Mouse (Mus musculus) MEL-GATA-1-ER (cell line): Measurements from ENCODE around the gene Lgals7.
A peak's percentile ranks its signal among the peaks of the same experiment; 100 is the strongest.

Source experiments
- DNase-seq: peaks from one replicate; pipeline ENCODE4 v3.0.0-alpha.2; 2012; ENCODE audit warnings: low read depth; ENCODE audit errors: extremely low read depth

The Lgals7 gene

DNA sequence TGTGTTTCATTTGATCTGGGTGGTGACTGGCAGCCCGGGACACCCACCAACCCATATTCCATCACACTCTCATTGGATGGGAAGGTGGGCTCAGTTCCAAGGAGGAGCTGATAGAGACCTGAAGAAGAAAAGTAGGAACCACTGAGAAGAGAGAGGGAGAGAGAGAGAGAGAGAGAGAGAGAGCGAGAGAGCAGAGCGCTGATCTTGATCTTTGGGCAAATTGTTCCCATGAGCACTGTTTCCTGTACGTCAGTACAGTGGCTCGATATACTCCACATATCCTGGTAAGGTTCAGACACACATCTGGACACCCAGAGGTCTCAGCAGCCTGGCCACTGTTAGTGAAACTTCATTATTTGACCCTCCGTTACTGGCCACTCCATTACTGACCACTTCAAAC, at the start of gene Lgals7:
Gene Lgals7 (plus strand): TSS at position 314 of the 400 bp plus-strand sequence.
- DNase-seq: no peak

DNA sequence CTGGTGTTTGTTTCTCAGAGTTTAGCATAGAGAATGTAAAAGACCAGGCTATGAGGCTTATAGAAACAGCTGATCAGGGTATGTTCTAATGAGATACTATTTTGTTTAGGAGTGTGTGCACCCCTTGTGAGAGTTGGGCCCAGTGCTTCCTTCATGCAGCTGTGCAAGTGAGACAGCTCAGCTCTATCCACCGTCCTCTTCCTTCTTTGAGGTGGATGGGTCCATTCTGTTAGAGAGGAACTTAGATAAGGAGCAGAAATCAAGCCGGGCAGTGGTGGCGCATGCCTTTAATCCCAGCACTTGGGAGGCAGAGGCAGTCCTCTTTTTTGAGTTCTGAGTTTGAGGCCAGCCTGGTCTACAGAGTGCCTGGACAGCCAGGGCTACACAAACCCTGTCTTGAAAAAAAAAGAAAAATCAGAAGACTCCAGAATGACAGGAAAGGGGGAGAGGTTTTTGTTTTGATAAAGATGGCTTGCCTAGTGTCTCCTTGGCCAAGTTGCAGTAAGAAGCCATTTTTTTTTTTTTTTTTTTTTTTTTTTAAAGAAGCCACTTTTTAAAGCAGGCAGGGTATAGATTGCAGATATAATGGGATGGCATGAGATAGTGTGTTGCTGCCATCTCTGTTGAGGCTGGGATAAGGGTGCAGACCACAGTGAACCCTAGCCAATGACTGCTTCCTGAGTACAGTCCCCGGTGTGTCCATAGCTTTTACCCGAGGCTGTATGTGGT, 49.2 kb upstream of the Lgals7 start:
- peak; percentile 67 for DNase-seq

DNA sequence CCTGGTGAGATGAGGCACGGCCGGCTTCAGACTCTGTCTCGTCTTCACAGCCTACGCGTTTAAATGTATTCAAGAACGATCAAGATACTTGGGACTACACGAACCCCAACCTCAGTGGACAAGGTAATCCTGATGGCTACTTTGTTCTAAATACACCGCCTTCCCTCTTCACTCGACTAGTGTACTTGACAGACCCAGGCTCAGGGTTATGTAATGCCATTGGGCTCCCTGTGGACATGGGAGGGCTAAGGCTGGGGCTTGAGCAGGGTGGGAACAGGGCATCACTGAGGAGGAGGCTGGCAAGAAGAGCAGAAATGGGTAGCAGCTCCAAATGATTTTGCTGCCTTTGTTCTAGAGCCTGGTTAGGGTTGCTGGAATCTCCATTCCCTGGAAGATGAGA, 48.4 kb upstream of the Lgals7 start:
- DNase-seq: no peak

DNA sequence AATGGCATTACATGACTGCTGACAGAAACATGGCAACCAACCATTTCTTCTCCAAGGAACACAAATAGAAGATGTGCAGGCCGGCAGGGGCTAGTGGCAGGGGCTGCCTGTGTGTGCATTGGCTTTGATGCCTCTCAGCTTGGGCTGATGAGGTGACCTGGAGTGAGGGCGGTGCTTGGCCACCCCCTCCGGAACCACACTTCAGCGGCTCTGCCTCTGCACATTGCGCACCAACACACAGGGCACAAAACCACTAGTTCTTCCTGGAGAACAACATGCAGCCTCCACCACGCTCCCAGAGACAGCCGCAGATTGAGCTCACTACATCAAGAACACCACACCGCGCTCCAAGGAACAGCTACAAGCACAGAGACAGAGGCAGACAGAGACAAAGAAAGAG, 47.5 kb upstream of the Lgals7 start:
- no peak for DNase-seq

DNA sequence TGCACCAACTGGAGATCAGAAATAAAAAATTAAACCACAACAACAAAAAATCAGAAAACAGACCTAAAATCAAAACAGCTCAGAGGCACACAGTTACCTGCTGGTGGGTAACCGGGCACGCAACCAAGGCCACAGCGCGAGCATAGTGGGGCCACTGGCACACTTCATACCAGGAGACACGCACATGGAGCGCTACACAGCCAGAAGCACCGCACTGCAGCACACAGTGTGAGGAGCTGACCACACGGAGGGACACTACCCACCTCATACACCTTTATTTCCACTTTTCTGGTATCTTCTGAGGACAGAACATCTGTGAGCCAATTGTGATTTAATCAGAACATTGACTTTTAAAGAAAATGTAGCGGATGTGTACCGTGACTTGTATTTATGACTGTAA, 46.7 kb upstream of the Lgals7 start:
- no peak for DNase-seq

DNA sequence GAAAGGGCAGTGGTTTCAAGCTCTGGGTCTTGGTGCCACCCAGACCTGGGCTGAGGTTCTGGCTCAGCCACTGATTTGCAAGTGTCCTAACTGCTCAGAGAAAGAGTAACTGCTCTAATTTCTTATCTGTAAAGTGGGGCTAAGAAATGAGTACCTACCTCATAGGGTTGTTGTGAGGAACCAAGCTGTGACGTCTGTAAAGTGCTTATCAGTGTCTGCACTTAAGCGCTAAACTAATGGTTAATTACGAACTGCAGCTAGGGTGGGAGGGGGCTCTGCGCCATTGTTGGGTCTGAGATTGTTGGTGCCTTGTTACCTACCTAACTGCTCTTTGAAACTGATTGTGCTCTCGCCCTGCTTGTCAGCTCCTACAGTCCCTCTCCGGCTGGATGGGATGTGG, 46.1 kb upstream of the Lgals7 start:
- DNase-seq: no peak

DNA sequence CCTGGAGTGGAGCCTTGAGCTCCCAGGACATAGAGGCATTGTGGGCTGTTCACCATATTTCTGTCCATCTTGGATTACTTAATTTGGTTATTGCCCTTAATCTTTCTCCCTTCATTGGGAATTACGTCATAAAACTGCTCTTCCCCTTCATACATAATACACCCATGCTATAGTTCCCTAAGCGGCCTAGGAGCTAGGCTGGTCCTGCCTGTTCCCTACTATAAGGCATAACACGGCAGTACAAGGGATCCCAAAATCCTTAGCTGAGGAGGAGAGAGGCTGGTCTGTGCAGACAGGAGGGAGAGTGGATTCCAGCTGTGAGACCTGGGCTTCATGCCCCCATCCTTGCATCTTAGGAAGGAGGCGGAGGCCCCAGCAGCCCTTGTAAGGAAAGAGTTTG, 45.7 kb upstream of the Lgals7 start:
- DNase-seq: no peak

DNA sequence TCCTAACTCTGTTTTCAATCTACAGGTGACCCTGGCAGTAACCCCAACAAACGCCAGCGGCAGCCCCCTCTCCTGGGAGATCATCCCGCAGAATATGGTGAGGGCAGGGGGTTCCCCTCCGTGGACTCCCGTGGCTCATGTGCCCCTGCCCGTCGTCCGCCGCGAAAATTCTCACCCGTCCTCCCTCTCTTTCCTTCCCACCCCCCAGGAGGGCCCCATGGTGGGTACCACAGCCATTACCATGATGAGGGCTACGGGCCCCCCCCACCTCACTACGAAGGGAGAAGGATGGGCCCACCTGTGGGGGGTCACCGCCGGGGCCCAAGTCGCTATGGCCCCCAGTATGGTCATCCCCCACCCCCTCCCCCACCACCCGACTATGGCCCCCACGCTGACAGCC, 45.2 kb upstream of the Lgals7 start:
- no peak for DNase-seq

DNA sequence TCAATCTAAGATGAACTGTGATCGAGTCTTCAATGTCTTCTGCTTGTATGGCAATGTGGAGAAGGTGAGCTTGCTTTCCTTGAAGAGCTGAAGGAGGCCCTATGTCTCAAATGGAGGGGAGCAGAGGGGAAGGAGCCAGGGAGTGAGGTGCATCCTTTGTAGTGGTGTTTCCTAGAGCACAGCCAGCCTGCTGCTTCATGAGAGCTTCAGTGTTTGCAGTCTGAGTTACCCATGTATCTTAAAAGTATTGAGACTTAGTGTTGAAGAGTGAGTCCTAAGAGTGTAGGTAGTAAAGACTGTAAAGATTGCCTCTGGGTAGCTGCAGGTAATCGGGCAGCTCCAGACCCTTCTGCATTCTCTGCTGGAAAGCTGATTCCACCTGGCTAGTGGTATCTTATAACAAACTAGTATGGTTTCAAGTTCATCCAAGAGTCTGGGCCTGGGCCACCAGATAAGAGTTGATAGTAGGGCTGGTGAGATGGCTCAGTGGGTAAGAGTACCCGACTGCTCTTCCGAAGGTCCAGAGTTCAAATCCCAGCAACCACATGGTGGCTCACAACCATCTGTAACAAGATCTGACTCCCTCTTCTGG, 44.7 kb upstream of the Lgals7 start:
- no peak for DNase-seq

DNA sequence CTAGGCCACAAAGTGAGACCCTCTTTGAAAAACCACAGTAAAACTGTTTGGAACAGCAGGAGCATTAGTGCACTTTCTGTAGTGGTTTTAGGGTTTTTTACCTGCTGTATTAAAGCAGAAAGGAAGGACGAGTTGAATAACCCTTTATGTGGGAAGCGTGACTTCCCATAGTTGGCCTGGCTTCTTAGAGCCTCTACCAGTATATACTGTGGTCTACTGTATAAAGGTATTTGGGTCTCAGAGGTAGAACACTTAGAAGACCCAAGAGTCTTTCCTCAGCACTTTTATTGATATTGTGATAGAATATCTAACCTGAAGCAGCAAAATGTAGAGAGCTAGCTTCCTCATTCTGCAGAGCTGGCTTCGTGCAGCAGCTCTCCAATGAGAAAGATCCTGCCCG, 44.1 kb upstream of the Lgals7 start:
- DNase-seq: no peak

DNA sequence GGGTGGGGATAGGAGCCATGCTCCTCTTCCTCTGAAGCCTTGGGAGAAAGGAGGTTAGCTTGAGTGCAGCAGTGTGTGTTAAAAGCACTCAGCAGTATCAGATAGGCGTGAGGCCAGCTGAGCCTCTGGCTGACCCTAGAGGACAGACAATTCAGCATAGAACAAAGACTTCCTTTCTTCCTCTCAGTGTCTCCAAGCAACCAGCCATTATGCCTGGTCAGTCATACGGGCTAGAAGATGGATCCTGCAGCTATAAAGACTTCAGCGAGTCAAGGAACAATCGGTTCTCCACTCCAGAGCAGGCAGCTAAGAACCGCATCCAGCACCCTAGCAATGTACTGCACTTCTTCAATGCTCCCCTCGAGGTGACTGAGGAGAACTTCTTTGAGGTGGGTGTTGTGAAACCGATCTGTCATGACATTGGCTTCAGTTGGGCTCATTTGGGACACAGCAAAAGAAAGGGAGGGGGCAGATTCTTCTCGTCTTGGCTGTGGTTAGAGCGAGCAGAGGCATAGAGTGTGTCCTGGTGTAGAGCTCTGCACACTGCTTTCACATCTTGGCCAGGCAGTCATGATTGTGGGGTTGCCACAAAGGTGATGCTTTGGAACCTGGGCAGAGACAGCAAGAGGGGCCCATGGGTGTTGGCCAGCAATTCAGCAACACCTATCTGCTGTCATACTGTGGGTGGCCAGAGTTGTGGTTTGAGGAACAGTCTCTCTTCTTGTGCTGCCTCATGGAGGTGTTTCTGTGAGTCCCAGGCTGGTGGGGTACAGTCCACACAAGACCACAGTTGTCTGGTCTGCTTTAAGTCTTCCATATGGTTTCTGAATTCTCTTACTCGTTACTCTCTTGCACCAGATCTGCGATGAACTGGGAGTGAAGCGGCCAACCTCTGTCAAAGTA, 43.0 kb upstream of the Lgals7 start:
- no peak for DNase-seq

DNA sequence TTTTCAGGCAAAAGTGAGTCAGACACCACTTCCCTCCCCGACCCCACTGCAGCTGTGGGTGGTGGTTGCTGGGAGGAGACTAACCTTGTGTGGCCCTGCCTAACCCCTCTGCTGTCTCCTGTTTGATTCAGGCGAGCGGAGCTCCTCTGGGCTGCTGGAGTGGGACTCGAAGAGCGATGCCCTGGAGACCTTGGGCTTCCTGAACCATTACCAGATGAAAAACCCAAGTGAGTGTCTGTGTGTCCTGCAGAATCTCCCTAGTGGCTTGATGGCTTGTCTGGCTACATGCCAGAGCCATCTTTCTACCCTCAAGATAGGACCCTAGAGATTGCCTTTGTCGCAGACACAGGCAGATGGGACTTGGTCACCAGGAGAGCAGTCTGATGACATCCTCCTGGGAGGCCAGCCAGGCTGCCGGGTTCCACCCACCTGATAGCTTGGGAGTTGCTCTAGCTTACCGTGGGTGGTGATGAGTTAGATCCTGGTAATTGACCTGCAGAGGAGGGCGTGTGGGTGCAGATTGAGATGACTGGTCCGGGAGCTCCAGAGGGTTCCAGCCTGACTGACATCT, 42.3 kb upstream of the Lgals7 start:
- no peak for DNase-seq

DNA sequence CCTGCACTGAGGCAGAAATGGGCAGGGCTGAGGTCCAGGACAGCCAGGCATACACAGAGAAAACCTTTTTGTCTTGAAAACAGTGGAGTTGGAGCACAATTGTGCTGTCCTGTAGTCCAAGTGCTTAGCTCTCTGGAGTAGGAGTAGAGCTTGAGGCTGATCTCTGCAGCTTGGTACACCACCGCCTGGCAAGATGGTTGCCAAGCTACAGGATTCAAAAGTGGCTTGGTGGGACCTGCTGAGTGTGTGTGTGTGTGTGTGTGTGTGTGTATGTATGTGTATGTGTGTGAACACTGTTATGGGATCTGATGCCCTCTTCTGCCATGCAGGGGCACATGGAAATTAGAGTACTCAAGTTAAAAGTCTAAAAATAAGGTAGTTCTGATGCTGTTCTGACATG, 41.1 kb upstream of the Lgals7 start:
- DNase-seq: no peak

DNA sequence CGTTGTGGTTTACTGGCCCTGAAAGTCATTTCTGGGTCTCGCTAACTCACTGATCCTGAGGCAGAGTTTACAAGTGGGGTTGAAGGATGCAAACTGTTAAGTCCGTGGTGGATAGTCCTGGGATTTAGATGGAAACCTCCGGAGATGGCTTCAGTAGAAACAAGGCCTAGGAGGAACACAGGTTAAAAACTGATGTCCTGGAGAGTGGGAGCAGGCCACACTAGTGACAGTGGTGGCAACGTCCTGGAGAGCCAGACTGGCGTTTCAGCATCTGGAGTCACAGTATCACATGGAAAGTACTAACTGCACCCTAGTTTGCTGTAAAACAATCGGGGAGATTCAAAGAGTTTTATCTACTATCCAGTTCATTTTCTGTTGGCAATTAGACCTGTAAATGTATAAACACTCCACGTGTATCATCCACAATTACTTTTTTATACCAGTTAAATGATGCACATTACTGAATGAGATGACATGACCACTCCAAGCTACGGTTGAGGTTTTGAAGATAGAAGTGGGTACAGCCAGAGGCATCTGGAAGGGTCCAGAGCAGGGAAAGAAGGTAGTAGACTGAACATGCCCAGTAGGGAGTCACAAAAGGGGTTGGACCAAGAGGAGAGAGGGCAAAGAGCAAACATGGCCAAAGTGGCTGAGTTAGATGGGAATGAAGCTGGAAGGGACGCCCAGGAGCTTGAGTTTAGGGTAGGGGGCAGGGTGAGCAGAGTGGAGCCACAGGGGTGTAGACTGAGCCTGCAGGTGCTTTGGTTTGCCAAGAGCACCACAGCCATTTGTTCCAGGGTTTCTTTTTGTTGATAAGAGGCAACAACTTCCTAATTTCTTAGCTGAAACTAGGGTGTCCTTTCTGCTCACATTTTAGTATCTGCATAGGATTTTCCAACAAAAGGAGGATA, 40.4 kb upstream of the Lgals7 start:
- no peak for DNase-seq

DNA sequence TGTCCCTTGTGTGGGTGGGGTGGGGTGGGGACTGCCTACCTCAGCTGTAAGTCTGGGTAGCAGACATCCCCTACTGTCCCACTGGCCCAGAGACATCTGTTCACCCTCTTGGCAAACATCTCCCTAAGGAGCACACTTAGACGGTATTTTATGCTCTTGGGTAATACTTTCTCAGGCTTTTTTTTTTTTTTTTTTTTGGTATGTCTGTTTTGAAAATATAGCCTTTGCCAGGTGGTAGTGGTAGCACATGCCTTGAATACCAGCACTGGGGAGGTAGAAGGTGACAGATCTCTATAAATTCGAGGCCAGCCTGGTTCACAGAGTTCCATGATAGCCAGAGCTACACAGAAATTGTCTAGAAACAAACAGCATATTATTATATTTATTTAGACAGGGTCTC, 39.7 kb upstream of the Lgals7 start:
- no peak for DNase-seq

DNA sequence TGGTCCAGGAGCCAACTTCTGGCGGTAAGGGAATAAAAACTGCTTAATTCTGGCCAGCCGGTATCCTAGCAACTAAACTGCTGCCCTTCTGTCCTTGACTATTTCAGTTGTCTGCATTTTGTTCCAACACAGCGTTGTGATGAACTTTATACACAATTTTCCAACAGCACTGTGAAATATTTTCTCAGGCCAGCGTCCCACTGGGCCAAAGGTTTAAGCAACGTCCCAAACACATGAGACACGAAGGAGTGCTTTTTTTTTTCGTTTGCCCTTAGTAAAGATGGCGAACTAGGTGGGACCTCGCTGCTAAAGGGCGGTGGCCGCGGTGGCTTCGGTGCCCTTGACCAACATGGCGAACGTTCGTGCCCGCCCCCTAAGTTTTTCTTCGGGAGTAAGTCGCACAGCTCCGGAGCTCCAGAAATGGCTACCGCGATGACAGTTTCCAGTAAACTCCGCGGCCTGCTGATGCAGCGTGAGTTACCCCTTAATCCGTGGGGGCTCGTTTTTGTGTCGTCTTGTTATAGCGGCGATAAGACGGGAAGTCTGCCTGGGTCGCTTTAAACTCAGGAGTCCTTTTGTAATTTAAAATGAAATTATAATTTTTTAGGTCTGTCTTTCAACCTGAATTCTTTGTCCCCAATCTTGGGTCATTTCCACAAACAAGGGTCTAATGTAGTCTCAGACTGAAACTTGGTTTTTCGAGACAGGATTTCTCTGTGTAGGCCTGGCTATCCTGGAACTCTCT, 38.5 kb upstream of the Lgals7 start, which contains the start of gene Ech1:
Gene Ech1 (plus strand): TSS at position 277 of the 745 bp plus-strand sequence.
- peak; percentile 79 for DNase-seq

DNA sequence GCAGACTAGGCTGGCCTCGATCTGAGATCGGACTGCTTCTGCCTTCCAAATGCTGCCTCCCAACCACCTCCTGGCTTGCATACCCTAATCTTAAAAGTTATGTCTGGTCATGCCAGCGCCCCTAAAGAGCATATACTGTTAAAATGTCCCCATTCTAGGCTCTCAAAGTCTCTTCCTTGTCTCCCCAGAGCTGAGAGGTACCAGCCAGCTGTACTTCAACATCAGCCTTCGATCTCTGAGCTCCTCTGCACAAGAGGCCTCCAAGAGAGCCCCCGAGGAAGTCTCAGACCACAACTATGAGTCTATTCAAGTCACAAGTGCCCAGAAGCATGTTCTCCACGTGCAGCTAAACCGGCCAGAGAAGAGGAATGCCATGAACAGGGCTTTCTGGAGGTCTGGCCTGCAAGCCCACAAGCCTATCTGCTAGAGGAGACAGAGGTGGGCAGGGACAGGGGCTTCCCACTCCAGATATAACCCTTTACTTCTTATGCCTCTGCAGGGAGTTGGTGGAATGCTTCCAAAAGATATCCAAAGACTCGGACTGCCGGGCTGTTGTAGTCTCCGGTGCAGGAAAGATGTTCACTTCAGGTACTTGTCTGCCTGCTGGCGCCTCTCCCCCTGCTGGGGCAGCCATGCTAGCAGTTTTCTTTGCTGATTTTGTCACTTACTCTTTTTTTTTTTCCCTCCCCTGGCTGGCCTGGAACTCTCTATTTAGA, 37.8 kb upstream of the Lgals7 start:
- no peak for DNase-seq

DNA sequence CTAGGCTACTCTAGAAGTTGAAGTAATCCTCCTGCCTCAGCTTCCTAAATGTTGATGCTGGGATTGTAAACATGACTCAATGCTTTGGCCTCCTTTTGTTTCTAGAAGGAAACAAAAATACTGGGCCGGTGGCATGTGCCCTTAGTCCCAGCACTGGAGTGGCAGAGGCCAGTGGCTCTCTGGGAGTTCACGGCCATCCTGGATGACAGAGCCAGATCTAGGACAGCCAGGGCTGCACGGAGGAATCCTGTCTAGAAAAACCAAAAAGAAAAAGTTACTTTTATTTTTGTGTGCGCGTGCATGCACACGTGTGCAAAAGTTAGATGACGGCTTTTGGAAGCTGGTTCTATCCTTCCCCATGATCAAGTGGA, 37.3 kb upstream of the Lgals7 start:
- no peak for DNase-seq

DNA sequence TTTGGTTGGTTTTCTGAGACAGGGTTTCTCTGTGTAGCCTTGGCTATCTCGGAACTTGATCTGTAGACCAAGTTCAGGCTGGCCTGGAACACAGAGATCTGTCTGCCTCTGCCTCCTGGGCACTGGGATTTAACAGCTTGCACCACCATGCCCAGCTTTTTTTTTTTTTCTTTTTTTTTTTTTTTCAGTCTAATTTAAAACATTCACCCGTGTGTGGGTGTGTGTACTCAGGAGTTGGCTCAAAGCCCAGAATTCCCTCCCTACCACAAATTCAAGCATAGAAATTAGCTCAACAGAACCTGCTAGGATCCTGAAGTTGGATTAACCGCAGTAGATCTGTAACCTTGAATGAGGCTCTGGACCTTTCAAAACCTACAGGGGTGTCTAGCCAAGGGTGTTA, 36.3 kb upstream of the Lgals7 start:
- no peak for DNase-seq

DNA sequence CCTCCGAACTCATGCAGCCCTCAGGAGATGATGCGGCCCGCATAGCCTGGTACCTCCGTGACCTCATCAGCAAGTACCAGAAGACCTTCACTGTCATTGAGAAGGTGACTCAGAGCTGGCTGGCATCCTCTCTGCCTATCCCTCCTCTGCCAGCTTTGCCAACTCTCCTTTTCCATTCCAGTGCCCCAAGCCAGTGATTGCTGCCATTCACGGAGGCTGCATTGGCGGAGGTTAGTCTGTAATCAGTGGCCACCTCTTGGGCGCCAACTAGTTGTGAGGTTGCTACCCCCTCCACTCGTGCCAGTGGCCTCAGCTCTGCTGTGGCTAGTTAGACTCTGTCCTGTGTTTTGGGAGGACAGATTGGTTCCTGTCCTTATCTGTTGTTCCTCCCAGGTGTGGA, 33.8 kb upstream of the Lgals7 start:
- DNase-seq: no peak
